Mouse (Mus musculus) large intestine, adult 2 months (tissue): ENCODE results near the gene Klhdc9. TPM values are rescaled to one million over a fixed set of nuclear protein-coding genes. Genes with fewer than 3 reads are reported as not detected.

Experiments
- DNase-seq: peaks from one replicate; pipeline ENCODE4 v3.0.0-alpha.2; 2012; ENCODE audit warnings: low read depth, low spot score
- WGBS: fragments of 180-500 bp; shearing (Covaris S2); methylation state at CpG from one replicate; pipeline ENCODE4 v1.1.7; 2018; 5-methylcytosine and 5-hydroxymethylcytosine counted together
- polyA plus RNA-seq: library from polyadenylated mRNA; depleted of rRNA; stranded (reverse); fragments of >200 nt; gene quantifications from 2 replicates; pipeline ENCODE4 v1.2.3, GENCODE M21; 2012; rRNA removed

Gene Klhdc9
- polyA plus RNA-seq, 1 experiment, result 0.14 TPM

DNA sequence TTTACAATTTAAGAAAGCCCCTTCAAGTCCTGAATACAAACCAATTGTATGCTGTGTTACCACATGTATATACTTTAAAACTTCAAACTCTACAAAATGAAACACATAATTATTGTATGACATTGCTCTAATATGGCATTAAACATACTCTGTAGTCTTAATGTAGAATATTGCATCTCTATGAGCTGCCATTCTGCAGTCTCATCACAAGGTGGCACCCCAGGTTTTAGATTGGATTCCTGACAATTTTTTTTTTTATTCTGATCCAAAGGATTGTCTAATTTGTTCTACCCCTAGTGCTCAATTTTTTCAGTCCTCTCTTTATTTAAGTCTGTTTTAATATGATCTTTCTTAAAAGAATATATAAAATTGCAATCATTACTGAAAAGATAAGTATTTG lies 39.2 kb downstream of the Klhdc9 start:
- no peak for DNase-seq

- DNase-seq, result no peak
- WGBS, result 38% methylated on average over 5 of the region's 5 CpGs
Observed at GRCm38 (mm10) chr1:171320151-171320550, 40.4 kb downstream of the Klhdc9 start.

DNA sequence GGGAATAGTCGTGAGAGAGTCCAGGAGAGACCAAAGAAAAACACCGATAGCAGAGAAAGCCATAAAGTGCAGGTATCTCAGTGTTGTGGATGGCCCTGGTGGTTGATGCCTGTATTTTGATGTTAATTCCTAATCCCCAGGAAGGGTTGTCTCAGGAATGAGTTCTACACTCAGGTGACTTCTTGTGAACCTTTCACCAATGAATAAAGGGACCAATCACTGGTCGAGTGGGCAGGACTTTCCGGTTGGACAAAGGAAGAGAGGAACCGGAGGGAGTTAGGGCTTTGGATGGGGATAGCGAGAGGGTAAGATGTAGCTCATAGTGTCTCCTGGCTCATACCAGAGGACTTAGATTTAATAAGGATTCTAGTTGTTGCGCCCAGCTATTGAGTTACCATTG lies 40.9 kb downstream of the Klhdc9 start:
- 32% methylated on average over 7 of the region's 7 CpGs for WGBS
- DNase-seq, result no peak

GRCm38 (mm10) chr1:171309321-171309720 lies 51.3 kb downstream of the Klhdc9 start:
- WGBS, result 70% methylated on average over 2 of the region's 2 CpGs
- DNase-seq, result no peak

Other genes starting within 250 kb of the Klhdc9 start
- gene Cfap126, start 246.9 kb downstream of the Klhdc9 start, polyA plus RNA-seq, result 1.8 and 2.0 TPM in 2 replicates
- 308 and 341 TPM in 2 replicates for gene Sdhc, start 210.2 kb downstream of the Klhdc9 start, polyA plus RNA-seq
- 0.29 and 0.30 TPM in 2 replicates for gene Mpz, start 210.1 kb downstream of the Klhdc9 start, polyA plus RNA-seq
- 23.6 and 25.2 TPM in 2 replicates for gene Pcp4l1, start 164.5 kb downstream of the Klhdc9 start, polyA plus RNA-seq
- 3.8 and 22.7 TPM in 2 replicates for gene Nr1i3, start 146.8 kb downstream of the Klhdc9 start, polyA plus RNA-seq
- gene Tomm40l, start 138.3 kb downstream of the Klhdc9 start, polyA plus RNA-seq, result 23.1 and 24.0 TPM in 2 replicates
- gene Apoa2, start 135.7 kb downstream of the Klhdc9 start, polyA plus RNA-seq, result 0.50 and 1.9 TPM in 2 replicates
- gene Fcer1g, start 126.4 kb downstream of the Klhdc9 start, polyA plus RNA-seq, result 56.2 and 58.5 TPM in 2 replicates
- gene Adamts4, start 110.4 kb downstream of the Klhdc9 start, polyA plus RNA-seq, result 1.1 and 2.5 TPM in 2 replicates
- gene Ndufs2, start 109.4 kb downstream of the Klhdc9 start, polyA plus RNA-seq, result 167 and 181 TPM in 2 replicates
- gene B4galt3, start 90.5 kb downstream of the Klhdc9 start, polyA plus RNA-seq, result 70.3 and 80.0 TPM in 2 replicates
- gene Ppox, start 79.6 kb downstream of the Klhdc9 start, polyA plus RNA-seq, result 21.9 and 34.8 TPM in 2 replicates
- gene Usp21, start 72.8 kb downstream of the Klhdc9 start, polyA plus RNA-seq, result 30.0 and 36.4 TPM in 2 replicates
- gene Ufc1, start 65.8 kb downstream of the Klhdc9 start, polyA plus RNA-seq, result 34.5 and 35.8 TPM in 2 replicates
- 44.3 and 50.3 TPM in 2 replicates for gene Dedd, start 31.7 kb downstream of the Klhdc9 start, polyA plus RNA-seq
- 46.5 and 54.7 TPM in 2 replicates for gene Nit1, start 15.2 kb downstream of the Klhdc9 start, polyA plus RNA-seq
- gene Pfdn2, start 15.1 kb downstream of the Klhdc9 start, polyA plus RNA-seq, result 10.3 and 11.7 TPM in 2 replicates
- gene Nectin4, start 9.3 kb upstream of the Klhdc9 start, polyA plus RNA-seq, result 0.51 and 0.59 TPM in 2 replicates
- gene Arhgap30, start 28.2 kb upstream of the Klhdc9 start, polyA plus RNA-seq, result 7.0 and 10.2 TPM in 2 replicates
- 80.1 and 86.0 TPM in 2 replicates for gene Usf1, start 50.5 kb upstream of the Klhdc9 start, polyA plus RNA-seq
- 77.2 and 98.1 TPM in 2 replicates for gene Tstd1, start 58.1 kb upstream of the Klhdc9 start, polyA plus RNA-seq
- gene F11r, start 76.7 kb upstream of the Klhdc9 start, polyA plus RNA-seq, result 160 and 191 TPM in 2 replicates
- 3.8 and 5.1 TPM in 2 replicates for gene Alyref2, start 142.7 kb upstream of the Klhdc9 start, polyA plus RNA-seq
- gene Itln1, start 174.5 kb upstream of the Klhdc9 start, polyA plus RNA-seq, result 2,801 and 3,610 TPM in 2 replicates
- 2.4 and 3.4 TPM in 2 replicates for gene Cd244a, start 198.4 kb upstream of the Klhdc9 start, polyA plus RNA-seq
- gene Ly9, start 246.6 kb upstream of the Klhdc9 start, polyA plus RNA-seq, result 2.9 and 3.6 TPM in 2 replicates